Mouse (Mus musculus) inflammation-experienced regulatory T-cells (primary cell): ENCODE measurements around the gene Lrrc29. TPM values are rescaled to one million over a fixed set of nuclear protein-coding genes. Genes with fewer than 3 reads are reported as not detected.

Experiments used
- polyA plus RNA-seq, 2 experiments: library from polyadenylated mRNA; unstranded; fragments of 100-300 nt; shearing (Covaris generic); gene quantifications; one replicate each; pipeline ENCODE4 v1.2.1; 2017

Gene Lrrc29
- 1 to 10 TPM; 1.9 to 2.7 TPM for polyA plus RNA-seq

GRCm38 (mm10) chr8:105326141-105326672 is at the start of gene Lrrc29, which contains the start of gene Tmem208:
Gene Lrrc29, minus strand, starts transcription at chr8:105326278.
Gene Tmem208, plus strand, starts transcription at chr8:105326354.

GRCm38 (mm10) chr8:105373032-105373431 is 47.0 kb upstream of the Lrrc29 start, which contains the start of gene Plekhg4:
Gene Plekhg4, plus strand, starts transcription at chr8:105373274.

GRCm38 (mm10) chr8:105348450-105349095 is 22.5 kb upstream of the Lrrc29 start, which contains the start of gene Slc9a5:
Gene Slc9a5, plus strand, starts transcription at chr8:105348843.

GRCm38 (mm10) chr8:105347428-105348221 is 21.5 kb upstream of the Lrrc29 start, which contains the start of gene Fhod1:
Gene Fhod1, minus strand, starts transcription at chr8:105347953.

GRCm38 (mm10) chr8:105305211-105306145 is 20.6 kb downstream of the Lrrc29 start, which contains the start of gene Elmo3:
Gene Elmo3, plus strand, starts transcription at chr8:105305601.

GRCm38 (mm10) chr8:105297511-105298192 is 28.4 kb downstream of the Lrrc29 start, which contains the start of gene E2f4:
Gene E2f4, plus strand, starts transcription at chr8:105297663.

GRCm38 (mm10) chr8:105295895-105296573 is 30.0 kb downstream of the Lrrc29 start, which contains the start of gene Exoc3l:
Gene Exoc3l, minus strand, starts transcription at chr8:105296101.

GRCm38 (mm10) chr8:105289805-105290460 is 36.1 kb downstream of the Lrrc29 start, which contains the start of gene 4931428F04Rik:
Gene 4931428F04Rik, minus strand, starts transcription at chr8:105289864.

GRCm38 (mm10) chr8:105275840-105276239 is 50.2 kb downstream of the Lrrc29 start, which contains the start of gene Nol3:
Gene Nol3, plus strand, starts transcription at chr8:105276140.

GRCm38 (mm10) chr8:105269461-105269947 is 56.6 kb downstream of the Lrrc29 start, which contains the start of gene Hsf4:
Gene Hsf4, plus strand, starts transcription at chr8:105269801.

GRCm38 (mm10) chr8:105264024-105264982 is 61.8 kb downstream of the Lrrc29 start, which contains the start of the genes Tradd and Fbxl8:
Gene Tradd, minus strand, starts transcription at chr8:105264609.
Gene Fbxl8, plus strand, starts transcription at chr8:105264648.

Other genes starting within 250 kb of the Lrrc29 start
- gene Ces3b, start 242.5 kb downstream of the Lrrc29 start, polyA plus RNA-seq = under 1 TPM; 0.12 to 0.49 TPM
- 1 to 10 TPM in 1 of 2 experiments, under 1 TPM in 1; 0.31 to 1.2 TPM for gene Ces4a, start 194.5 kb downstream of the Lrrc29 start, polyA plus RNA-seq
- gene Cbfb, start 155.6 kb downstream of the Lrrc29 start, polyA plus RNA-seq = 100 to 1,000 TPM; 106 to 136 TPM
- gene D230025D16Rik, start 101.1 kb downstream of the Lrrc29 start, polyA plus RNA-seq = 10 to 100 TPM; 26.1 to 30.7 TPM
- 1 to 10 TPM; 1.7 to 2.5 TPM for gene B3gnt9, start 71.1 kb downstream of the Lrrc29 start, polyA plus RNA-seq
- 10 to 100 TPM; 66.5 to 74.3 TPM for gene Tradd, start 61.7 kb downstream of the Lrrc29 start, polyA plus RNA-seq
- gene Fbxl8, start 61.6 kb downstream of the Lrrc29 start, polyA plus RNA-seq = 10 to 100 TPM; 23.3 to 29.8 TPM
- 1 to 10 TPM in 1 of 2 experiments, under 1 TPM in 1; 0.88 to 1.1 TPM for gene Hsf4, start 56.5 kb downstream of the Lrrc29 start, polyA plus RNA-seq
- 1 to 10 TPM in 1 of 2 experiments, not detected in 1; 1.6 TPM for gene Nol3, start 50.1 kb downstream of the Lrrc29 start, polyA plus RNA-seq
- 1 to 10 TPM; 1.9 to 4.2 TPM for gene 4931428F04Rik, start 36.4 kb downstream of the Lrrc29 start, polyA plus RNA-seq
- gene Exoc3l, start 30.2 kb downstream of the Lrrc29 start, polyA plus RNA-seq = 1 to 10 TPM; 2.0 to 2.1 TPM
- gene E2f4, start 28.6 kb downstream of the Lrrc29 start, polyA plus RNA-seq = 100 to 1,000 TPM; 150 to 169 TPM
- gene Elmo3, start 20.7 kb downstream of the Lrrc29 start, polyA plus RNA-seq = 10 to 100 TPM in 1 of 2 experiments, 1 to 10 TPM in 1; 7.2 to 14.4 TPM
- 100 to 1,000 TPM; 128 to 130 TPM for gene Tmem208, start 76 bp upstream of the Lrrc29 start, polyA plus RNA-seq
- 1 to 10 TPM; 1.0 to 1.8 TPM for gene Fhod1, start 21.7 kb upstream of the Lrrc29 start, polyA plus RNA-seq
- under 1 TPM; 0.28 to 0.60 TPM for gene Slc9a5, start 22.6 kb upstream of the Lrrc29 start, polyA plus RNA-seq
- 1 to 10 TPM in 1 of 2 experiments, not detected in 1; 1.1 TPM for gene Plekhg4, start 47.0 kb upstream of the Lrrc29 start, polyA plus RNA-seq
- gene Kctd19, start 87.2 kb upstream of the Lrrc29 start, polyA plus RNA-seq = 1 to 10 TPM in 1 of 2 experiments, under 1 TPM in 1; 0.65 to 1.3 TPM
- gene Lrrc36, start 87.3 kb upstream of the Lrrc29 start, polyA plus RNA-seq = under 1 TPM in 1 of 2 experiments, not detected in 1; 0.53 TPM
- gene Tppp3, start 145.2 kb upstream of the Lrrc29 start, polyA plus RNA-seq = under 1 TPM in 1 of 2 experiments, not detected in 1; 0.64 TPM
- 1 to 10 TPM; 4.3 to 6.1 TPM for gene Zdhhc1, start 170.6 kb upstream of the Lrrc29 start, polyA plus RNA-seq
- gene Hsd11b2, start 192.5 kb upstream of the Lrrc29 start, polyA plus RNA-seq = not detected
- gene Atp6v0d1, start 239.8 kb upstream of the Lrrc29 start, polyA plus RNA-seq = 10 to 100 TPM; 38.3 to 39.1 TPM